Mouse (Mus musculus) gastrocnemius, adult 18-20 months (tissue): ENCODE results near the gene Tulp3. TPM values are rescaled to one million over a fixed set of nuclear protein-coding genes. Genes with fewer than 3 reads are reported as not detected.

ENCODE experiments used
- DNase-seq: peaks from one replicate; pipeline ENCODE4 v3.0.0; 2021; ENCODE audit warnings: low spot score
- total RNA-seq, 2 experiments: library from RNA; stranded (reverse); gene quantifications; 2 replicates each; pipeline ENCODE4 v1.2.3; 2021

The Tulp3 gene
- total RNA-seq, 2 experiments from 2014 or later = 6.3 to 8.2 TPM

DNA sequence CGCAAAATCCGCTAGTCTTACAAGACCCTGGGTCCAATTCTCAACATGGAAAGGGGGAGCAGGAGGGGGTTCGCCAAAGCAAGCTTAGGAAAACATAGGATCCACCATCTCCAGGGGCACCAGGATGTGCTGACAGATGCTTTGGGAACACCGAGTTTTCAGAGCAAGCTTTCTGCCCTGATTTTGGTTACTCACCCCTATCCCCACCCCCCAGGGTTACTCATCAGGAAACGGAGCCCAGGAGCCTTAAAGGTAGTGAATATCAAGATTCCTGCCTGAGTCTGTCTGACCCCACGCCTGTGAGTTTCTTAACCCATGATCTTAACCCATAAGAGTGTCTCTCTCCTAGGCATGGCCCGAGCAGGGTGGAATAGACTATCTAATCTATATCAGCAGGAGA is 57.4 kb downstream of the Tulp3 start:
- no peak for DNase-seq

- peak; percentile 57 for DNase-seq
Observed at GRCm38 (mm10) chr6:128296750-128297393, 58.8 kb downstream of the Tulp3 start.

DNA sequence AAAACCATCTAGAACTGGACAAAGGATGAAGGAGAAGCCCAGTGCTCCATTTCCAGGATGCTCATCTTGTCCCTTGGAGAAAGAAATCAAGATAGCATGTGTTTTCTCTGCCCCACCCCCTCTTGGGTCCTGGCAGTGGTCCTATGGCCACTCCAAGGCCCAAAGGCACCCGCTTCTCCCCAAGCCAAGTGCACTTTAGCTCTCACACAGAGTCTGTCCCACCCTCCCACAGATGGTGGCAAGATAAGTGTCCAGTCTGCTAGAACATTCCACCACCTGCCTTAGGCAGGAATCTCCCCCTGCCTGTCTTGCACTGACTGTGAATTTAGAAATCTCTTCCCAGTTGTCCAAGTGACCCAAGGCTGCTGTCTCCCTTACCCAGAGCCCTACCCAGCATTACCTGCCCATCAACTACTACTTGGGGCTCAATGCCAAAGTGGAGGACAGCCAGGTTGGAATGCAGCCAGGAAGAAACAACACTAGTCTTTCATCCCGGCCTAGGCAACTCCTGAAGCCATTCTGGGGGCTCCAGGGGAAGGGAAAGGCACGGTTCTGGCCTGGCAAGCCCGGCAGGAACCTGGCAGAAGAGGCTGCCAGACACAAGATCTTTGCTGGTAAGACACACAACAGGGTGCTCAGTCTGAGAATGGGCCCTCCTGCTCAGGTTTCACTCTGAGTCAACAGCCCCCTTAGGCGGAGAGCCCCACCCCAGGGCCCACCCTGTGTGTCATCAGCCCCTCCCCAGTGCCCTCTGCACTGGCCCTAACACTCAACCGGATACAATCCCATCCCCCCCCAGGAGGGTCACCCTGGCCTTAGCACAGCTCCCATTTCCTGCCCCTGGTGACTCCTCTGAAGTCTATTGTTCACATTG is 59.5 kb downstream of the Tulp3 start:
- DNase-seq = peak; percentile 71

- no peak for DNase-seq
Observed at GRCm38 (mm10) chr6:128291284-128291683, 64.4 kb downstream of the Tulp3 start.

GRCm38 (mm10) chr6:128288681-128289080 is 67.0 kb downstream of the Tulp3 start:
- no peak for DNase-seq

- no peak for DNase-seq
Observed at GRCm38 (mm10) chr6:128285792-128286430, 69.7 kb downstream of the Tulp3 start.

GRCm38 (mm10) chr6:128282126-128282525 is 73.5 kb downstream of the Tulp3 start:
- DNase-seq = no peak

DNA sequence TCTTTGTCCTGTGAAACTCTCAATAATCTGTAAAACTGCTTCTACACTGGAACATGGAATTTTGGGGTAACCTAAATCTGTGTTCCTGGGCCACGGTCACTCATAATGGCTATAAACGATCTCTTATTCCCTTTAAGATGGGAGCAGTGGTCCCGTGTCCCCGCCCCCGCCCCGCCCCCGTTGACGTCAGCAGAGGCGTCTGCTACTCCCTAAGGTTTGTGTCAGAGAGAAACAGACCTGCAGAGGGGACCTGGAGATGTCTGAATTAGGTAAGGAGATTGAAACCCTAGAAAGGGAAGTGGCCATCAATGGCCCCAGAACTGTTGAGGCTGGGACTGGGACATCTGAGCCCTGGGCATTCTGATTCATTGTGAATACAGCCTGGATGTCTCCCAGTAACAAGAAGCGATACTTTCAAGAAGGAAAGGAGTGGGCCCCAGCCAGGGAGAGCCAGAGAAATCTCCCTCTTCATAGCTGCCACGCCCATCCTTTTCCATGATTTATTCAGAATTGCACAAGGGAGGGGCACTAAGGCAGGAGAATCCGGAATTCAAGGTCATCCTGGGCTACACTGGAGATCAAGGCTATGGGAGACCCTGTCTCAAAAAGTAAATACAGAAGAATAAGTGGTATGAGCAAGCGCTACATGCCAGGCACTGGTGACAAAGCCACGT is 75.0 kb downstream of the Tulp3 start:
- no peak for DNase-seq

- DNase-seq = no peak
Observed at GRCm38 (mm10) chr6:128279608-128280007, 76.0 kb downstream of the Tulp3 start.

DNA sequence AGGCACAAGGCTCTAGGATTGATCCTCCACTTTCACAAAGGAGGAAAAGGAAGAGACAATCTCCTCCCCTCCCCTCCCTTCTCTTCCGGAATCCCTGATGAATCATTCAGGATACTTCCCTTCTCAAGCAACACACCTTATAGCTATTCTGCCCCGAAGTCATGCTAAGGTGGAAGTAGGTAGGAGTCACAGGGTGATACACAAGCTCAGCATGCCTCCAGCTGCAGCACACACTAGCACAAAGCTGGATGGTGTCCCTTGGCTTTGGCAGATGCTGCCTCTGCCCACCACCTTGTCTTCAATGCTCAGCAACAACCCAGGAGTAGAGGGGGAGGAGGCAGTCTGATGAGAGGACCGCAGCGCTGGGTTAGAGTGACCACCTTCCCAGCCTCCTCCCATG is 76.6 kb downstream of the Tulp3 start:
- no peak for DNase-seq

- DNase-seq = no peak
Observed at GRCm38 (mm10) chr6:128277132-128278085, 78.2 kb downstream of the Tulp3 start.

- no peak for DNase-seq
Observed at GRCm38 (mm10) chr6:128276349-128276748, 79.3 kb downstream of the Tulp3 start.

DNA sequence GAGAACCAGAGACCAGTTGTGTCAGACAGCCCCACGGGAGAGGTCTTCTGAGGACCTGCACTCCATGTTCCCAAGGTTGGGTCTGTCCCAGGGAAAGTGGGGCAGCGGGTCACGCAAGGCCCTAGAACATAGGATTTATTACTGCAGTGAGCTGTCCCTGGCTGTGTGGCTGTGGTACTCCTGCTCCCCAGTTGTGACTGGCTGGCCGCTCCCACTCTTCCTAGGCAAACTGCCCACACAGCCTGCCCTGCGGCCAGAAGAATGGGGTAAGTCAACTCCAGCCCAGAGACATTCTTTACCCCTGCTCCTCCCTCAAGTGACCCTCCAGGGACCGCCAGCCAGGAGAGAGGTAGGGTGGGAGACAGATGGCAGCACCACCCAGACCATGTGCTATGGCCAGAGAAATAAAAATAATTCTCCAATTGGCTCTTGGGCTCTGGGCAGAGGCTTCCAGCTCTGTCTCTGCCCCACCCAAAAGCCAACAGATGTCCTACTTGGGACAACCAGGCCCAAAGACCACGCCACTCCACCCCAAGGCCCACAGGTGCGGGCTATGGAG is 80.1 kb downstream of the Tulp3 start:
- peak; percentile 90 for DNase-seq

DNA sequence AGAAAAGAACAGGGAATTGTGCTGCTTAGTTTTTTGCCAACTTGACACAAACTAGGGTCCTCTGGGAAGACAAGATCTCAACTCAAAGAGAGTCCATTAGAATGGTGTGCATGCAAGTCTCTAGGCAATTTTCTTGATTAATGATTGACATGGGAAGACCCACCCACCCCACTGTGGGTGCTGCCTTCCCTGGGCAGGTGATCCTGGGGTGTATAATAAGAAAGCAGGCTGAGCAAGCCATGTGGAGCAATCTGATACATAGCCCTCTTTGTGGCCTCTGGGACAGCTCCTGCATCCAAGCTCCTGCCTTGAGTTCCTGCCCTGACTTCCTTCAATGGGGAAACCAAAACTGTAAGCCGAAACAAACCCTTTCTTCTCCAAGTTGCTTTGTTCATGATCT is 82.1 kb downstream of the Tulp3 start:
- no peak for DNase-seq

- DNase-seq = no peak
Observed at GRCm38 (mm10) chr6:128272754-128273153, 82.9 kb downstream of the Tulp3 start.

Other genes starting within 250 kb of the Tulp3 start
- 10 to 100 TPM; 31.2 to 47.6 TPM for gene Tspan9, start 212.3 kb downstream of the Tulp3 start, total RNA-seq
- 10 to 100 TPM in 1 of 2 experiments, 1 to 10 TPM in 1; 6.2 to 11.1 TPM for gene Tead4, start 55.0 kb downstream of the Tulp3 start, total RNA-seq
- 1 to 10 TPM; 6.2 to 6.7 TPM for gene Rhno1, start 7.1 kb upstream of the Tulp3 start, total RNA-seq
- gene Foxm1, start 7.1 kb upstream of the Tulp3 start, total RNA-seq = under 1 TPM; 0.11 to 0.19 TPM
- not detected for gene Tex52, start 19.6 kb upstream of the Tulp3 start, total RNA-seq
- not detected for gene Gm44596, start 19.7 kb upstream of the Tulp3 start, total RNA-seq
- 1 to 10 TPM; 1.2 to 1.7 TPM for gene Nrip2, start 43.4 kb upstream of the Tulp3 start, total RNA-seq
- 10 to 100 TPM; 16.4 to 19.9 TPM for gene Itfg2, start 69.1 kb upstream of the Tulp3 start, total RNA-seq
- 100 to 1,000 TPM; 112 to 113 TPM for gene Fkbp4, start 82.8 kb upstream of the Tulp3 start, total RNA-seq
- under 1 TPM; 0.09 to 0.83 TPM for gene Pzp, start 170.9 kb upstream of the Tulp3 start, total RNA-seq
- not detected for gene A2ml1, start 225.8 kb upstream of the Tulp3 start, total RNA-seq